In the genomic region with DNA sequence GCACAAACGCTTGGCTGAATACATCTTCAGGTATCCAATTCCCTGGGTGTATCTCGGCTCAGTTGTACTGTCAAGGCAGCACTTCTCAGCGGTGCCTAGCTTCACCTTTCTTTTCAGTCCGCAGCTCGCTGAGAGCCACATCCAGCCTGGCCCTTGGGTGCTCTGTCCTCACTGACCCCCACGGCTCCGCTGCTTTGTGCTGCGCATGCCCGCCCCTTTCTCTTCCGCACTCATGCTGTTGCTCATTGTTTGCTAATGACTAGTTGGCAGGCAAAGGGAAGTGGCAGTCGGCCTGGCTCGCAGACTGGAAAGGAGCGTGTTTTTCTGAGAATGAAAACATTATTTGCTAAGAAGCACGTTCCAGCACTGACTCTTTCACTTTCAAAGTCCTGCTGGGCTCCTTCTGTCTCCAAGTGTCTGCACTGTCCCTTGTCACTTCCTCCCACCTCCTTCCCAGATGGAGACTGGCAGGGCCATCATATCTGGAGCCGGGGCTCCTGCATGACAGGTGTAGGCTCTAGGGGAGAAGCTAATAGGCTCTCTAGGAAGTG, we compare ENCODE assay signal across 8 mouse cellular contexts.
DNase-seq lines count a peak whose midpoint lies in the region; ATAC-seq lines count a peak whose summit lies in the region.

No protein-coding gene starts in this region.

- ATAC-seq in granulocyte monocyte progenitor cell, adult 5-6 weeks (replicated peaks; ENCODE audit: poor library complexity, severe bottlenecking), result peak; percentile 99
- ATAC-seq in intestine, embryonic 15.5 days, result peak; percentile 77

- 17% methylated on average over 15 of the region's 15 CpGs for WGBS in intestine, embryonic 15.5 days
- 15% methylated on average over 15 of the region's 15 CpGs for WGBS in macrophage (ENCODE audit: missing documents)

- H3K27ac ChIP-seq in intestine, embryonic 15.5 days, result no peak overlapping the region
- no peak overlapping the region for H3K27ac ChIP-seq in macrophage

- H3K4me1 ChIP-seq in intestine, embryonic 15.5 days (replicated peaks), result 0 out of 2 replicates have a peak, but pooled peaks cover 2% of the 10 kb centered on the region

- intact Hi-C loops in left cerebral cortex, postnatal 14 days (cut with DNase I), result no loop called here

- H3K4me2 ChIP-seq in intestine, embryonic 15.5 days (replicated peaks), result peak overlapping the region; percentile 77

- no peaks in the 10 kb centered on the region for H3K9me3 ChIP-seq in intestine, embryonic 15.5 days

- no peaks in the 10 kb centered on the region for H3K36me3 ChIP-seq in intestine, embryonic 15.5 days
- H3K36me3 ChIP-seq in macrophage (ENCODE audit: inconsistent target), result no peaks in the 10 kb centered on the region

- peak overlapping the region; percentile 30 for H3K4me3 ChIP-seq in intestine, embryonic 15.5 days (replicated peaks)
- H3K4me3 ChIP-seq in macrophage (ENCODE audit: inconsistent target), result peak overlapping the region; percentile 14; the same call in 1 of the 2 replicates

- H3K79me2 ChIP-seq in macrophage (ENCODE audit: inconsistent target), result no peaks in the 10 kb centered on the region

- H3K27me3 ChIP-seq in intestine, embryonic 15.5 days (replicated peaks), result no peaks in the 10 kb centered on the region

- H3K9ac ChIP-seq in intestine, embryonic 15.5 days, result no peak overlapping the region; the same call in 1 of the 2 replicates

- DNase-seq in adrenal gland, postnatal 14 days, result peak; percentile 54
- peak; percentile 69 to 75 for DNase-seq in cerebellum, postnatal 36 days
- DNase-seq in left cerebral cortex, postnatal 14 days (ENCODE audit: low spot score in 2 of 2), result peak; percentile 15 to 20
- DNase-seq in retina, postnatal 7 days (ENCODE audit: low read depth, low spot score), result peak; percentile 31
- no peak for DNase-seq in T-cell, adult 2 months (ENCODE audit: low spot score)
